Mouse (Mus musculus) forelimb bud, embryonic 11.5 days (tissue): ENCODE data around the gene Tpi1.
"Not testable (repeated sequence)": the region's sequence is repeated elsewhere in the genome, so short reads cannot be mapped to it uniquely, and the experiment has no call there.

ENCODE experiments used
- DNase-seq: peaks from one replicate; pipeline ENCODE4 v3.0.0-alpha.2; 2012; ENCODE audit warnings: low read depth, low spot score

The Tpi1 gene

DNA sequence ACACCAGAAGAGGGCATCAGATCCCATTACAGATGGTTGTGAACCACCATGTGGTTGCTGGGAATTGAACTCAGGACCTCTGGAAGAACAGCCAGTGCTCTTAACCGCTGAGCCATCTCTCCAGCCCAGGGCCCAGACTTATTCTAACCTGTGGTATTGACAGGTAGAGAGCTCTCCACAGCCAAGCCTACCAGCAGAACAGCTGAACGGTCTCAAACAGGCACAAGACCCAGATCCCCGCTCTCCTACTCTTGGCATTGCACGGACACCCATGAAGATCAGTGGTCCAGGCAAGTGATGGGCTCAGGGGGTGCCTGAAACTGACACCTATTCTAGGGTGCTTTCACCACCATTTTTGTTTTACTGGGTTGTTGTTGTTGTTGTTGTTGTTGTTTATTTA is 17.1 kb upstream of the Tpi1 start:
- DNase-seq, result not testable (repeated sequence)

DNA sequence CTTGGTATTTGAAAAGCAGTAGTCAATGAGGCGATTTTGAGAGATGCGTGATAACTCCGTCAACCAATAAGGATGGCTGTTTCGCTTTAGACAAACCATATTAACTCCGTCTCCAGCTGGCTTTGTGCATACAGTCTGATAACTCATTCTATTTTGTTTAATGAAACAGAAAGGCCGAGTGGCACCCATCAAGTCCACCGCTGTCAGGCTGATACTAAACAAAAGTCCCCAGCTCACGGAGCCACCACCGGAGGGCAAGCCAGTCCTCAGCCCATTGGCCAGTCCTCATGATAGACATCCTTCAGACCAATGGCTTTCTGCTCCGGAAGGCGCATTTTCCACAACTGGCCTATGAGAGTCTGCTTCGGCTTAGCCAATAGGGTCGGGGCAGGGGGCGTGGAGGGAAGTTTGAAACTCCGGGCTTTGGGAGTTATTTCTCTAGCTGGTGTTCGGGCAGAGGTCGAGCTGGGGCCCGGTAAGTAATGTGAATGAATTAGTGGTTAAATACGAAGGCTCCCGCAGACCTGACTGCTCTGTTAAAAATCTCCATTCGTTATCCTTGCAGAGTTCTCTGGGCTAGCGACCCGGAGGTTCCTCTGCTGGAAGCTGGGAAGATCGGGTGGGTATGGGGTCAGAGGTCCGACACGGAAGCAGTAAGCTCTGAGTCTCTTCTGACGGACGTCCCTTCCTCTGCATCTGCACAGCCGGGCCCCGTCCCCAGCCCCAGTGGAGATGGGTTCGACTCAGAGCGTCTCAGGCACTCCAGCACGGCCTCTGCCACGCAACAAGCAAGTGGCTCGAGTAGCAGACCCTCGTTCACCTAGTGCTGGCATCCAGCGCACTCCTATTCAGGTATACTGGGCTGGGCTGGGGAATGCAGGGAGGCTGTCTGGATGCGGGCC is 16.0 kb upstream of the Tpi1 start:
- peak; percentile 96 for DNase-seq

DNA sequence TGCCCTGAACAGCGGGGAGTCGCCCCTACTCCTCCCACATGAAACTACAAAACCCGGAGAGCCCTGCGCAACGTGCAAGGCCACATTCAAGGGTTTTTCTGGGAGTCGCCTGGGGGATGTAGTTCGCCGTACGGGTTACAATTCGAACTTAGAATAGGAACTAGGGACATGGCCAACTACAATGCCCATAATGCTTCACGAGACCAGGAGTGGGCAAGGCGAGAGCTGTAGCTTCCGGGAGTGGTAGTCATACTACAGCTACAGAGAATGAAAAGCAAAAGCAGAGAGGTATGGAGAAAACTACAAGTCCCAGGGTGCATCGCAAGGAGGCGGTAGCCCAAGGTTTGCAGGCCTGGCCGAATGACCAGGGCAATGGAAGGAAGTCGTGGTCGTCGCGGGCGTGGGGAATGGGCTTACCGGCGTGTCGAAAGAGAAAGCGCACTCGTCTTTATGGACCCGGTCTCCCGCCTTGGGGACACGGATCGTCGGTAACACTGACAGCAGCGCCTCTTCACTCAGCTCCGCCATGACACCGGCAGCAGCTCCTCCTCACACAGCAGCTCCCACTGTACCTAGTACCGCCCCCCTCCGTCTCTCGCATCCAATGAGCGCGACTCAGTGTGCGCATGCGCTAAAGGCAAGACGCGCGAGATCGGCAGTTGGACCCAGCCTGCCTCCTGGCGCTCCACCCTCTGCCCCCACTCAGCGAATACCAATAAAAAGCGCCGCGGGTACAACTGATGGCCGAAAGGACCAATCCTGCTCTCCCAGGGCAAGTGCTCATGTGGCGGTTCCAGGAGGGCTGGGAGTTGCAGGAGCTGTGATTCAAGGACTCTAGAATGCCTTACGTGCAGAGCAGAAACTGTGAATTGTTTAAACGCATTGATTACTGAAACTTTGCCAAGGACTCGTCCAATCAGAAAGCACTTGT is 15.0 kb upstream of the Tpi1 start, which contains the start of the genes Usp5 and Cdca3:
Usp5 (minus strand) TSS at position 617 of the 931 bp plus-strand sequence.
Cdca3 (plus strand) TSS at position 680 of the 931 bp plus-strand sequence.
- peak; percentile 99 for DNase-seq

DNA sequence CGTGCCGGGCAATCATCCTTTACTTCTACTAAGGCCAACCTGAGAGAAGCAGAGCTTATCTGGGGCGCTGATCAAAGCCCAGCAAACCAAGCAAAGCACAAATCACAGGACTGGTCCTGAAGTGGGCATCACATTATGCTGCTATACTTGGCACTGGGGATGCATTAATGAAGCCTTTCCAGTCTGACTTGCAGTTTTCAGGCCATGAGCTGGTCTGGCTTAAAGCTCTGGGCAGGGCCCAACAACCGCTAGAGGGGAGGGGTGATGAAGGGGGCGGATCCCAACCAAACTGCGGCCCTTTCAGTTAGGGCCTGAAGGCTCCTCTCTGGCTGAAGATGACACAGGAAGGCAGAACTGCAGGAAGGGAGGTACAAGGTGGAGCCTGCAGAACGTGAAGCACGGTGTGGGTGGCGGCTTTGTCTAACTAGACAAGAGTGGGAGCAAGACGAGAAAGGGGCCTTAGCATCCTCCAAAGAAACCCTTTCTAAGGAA is 14.1 kb upstream of the Tpi1 start:
- no peak for DNase-seq

DNA sequence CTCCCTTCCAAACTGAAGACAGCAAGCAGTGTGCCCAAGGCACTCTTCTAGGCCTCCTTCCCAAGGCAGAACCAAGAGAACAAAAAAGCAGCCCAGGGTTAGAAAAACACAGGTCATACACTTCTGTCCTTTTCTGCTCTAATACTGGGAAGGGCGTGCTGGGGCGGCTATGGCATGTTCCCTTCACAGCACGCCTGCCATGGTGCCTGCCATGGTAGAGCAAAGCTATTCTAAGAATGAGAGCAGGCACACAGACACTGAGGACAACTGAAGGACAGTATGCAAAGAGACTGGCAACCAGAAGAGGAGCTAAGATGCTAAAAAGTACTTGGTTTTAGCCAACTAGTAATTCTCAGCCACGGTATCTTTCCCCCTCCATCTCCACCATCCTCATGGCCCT is 8.0 kb upstream of the Tpi1 start:
- DNase-seq, result no peak

DNA sequence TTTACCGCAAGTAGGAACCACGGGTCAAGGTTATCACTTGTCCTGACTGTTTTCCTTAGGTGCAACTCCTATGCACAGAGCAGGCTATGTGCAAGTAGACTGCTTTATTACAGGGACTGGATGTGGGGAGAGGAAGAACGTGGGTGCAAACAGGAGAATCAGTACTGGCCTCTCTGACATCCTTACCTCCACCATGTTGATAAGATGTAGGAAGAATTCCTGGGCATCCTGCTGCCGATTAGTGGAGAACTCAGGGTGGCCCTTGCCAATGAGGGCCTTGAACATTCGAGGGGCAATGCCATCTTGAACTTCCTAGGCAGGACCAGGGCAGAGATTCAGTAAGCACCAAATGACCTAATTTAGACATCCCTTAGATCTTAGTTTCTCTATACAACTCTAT is 6.8 kb upstream of the Tpi1 start:
- no peak for DNase-seq

DNA sequence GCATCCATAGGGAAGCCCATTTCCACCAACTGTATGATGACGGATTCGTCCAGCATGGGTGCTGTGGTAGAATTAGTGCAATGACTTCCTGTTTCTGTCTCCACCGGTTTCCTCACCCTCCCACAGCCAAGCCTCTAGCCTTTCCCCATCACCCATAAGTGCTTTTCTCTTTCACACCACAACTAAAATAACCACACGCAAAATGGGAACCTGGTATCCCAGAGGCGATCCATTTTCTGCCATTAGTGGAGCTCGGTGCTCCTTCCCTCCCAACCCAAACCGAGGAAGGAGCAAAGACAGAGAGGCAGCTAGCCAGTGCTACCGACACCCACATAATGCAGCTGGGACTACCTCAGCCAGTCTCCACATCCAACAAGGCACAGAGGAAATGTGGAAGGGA is 3.9 kb upstream of the Tpi1 start:
- DNase-seq, result no peak

DNA sequence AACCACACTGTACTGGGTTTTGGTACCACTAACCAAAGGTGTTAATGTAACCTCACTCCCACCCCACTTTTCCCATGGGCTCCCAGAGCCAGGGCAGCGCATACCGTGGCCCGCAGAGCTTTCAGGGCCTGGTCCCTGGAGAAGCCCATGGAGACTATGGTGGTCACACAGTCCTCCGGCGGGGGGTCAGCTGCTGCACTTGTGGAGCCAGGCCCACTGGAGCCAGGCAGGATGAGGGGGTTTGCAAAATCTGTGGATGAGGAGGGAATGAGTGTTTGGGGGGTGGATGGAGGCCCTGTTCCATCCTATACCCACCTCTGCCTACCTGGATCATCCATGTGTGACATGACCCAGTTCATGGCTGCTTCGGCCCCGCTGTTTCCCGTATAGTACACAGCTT is 3.5 kb upstream of the Tpi1 start:
- no peak for DNase-seq

DNA sequence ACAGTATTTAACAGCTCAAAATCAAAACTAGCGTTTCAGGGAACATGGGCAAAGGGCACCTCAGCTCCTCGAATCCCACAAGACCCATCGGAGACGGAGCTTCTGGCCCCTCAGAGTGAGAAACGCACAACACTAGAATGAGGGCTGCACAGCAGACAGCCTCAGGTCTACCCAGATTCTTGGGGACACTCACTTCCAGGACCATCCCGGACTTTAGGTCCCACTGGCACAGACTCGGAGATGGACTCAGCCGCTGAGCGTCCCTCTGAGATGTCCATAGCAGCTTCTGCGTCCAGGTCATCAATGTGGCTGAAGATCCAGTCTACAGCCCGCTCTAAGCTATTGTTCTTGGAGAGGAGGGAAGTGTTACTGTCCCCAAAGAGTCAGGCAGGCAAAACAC is 3.0 kb upstream of the Tpi1 start:
- no peak for DNase-seq

DNA sequence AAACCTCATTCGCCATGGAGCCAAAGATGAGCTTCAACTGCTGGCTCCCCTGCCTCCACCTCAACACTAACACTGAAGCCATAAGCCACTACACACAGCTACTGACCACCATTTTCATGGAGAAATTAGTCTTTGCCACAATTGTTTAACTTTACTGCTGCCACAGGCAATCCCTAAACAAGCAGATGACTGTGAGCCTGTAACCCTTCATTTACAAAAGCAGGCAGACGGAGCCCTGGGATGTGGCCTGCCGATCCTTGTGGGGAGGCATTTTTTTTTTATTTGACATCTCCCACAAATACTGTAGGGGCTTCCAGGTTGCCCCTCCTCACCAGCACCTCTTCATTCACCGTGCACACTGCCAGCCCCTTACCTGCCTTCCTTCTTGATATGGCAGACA is 2.5 kb upstream of the Tpi1 start:
- DNase-seq, result no peak

DNA sequence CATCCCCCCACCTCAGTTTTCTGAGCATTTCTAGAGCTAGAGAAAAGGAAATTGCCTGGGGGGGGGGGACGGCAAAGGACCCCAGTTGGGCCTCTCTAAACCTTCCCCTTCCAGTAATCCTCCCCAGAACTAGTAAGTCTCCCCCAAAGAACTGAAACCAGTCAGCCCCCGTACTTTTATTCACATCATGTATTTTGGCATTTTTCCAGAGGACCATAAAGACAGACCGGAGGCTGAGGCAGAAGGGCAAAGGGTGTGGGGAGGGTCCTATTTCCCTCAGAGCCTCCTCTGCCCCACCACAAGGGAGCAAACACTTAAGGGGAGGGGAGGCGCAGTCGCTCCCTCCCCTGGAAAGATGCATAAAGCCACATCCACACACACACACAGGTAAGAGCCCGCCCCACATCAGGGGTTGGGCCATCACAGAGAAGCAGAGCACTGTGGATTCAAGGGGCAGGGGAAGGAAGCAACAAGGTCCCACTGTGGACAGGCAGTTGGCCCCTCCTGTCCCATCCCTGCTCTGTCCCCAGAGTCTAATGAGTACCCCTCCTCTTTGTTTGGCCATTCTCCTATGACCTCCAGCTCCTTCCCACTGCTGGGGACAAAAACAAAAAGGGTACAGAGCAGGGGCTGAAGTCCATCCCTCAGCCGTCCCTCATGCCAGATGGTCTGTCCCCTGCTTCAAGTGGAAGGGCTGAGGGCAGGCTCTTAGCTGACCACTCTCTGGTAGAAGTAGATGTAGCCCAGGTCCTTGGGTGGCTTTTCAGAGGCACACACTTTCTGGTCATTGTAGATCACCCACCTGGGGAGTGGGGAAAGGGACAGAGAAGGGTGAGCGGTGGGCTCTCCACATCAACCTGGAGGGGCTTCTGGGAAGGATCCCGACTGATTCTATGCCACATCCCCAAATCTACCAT is 1.0 kb upstream of the Tpi1 start:
- no peak for DNase-seq

DNA sequence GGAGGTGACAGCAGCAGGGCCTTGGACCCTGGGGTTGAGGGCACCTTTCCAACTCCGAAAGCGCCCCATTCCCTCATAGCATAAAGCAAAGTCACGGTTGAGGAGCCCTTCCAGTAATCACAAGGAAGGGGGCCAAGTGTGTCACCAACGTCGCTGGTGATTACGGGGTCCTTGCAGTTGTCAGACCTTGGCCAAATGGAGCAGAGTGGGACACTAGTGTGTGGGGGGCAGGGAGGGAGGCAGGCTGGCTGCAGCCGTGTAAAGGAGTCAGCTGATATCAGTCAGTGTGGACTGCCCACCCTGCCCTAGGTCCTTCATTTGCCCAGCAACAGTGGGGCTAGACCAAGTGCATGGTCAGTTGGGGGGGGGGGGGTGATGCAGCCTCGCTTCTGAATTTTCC is 352 bp upstream of the Tpi1 start:
- DNase-seq, result no peak

DNA sequence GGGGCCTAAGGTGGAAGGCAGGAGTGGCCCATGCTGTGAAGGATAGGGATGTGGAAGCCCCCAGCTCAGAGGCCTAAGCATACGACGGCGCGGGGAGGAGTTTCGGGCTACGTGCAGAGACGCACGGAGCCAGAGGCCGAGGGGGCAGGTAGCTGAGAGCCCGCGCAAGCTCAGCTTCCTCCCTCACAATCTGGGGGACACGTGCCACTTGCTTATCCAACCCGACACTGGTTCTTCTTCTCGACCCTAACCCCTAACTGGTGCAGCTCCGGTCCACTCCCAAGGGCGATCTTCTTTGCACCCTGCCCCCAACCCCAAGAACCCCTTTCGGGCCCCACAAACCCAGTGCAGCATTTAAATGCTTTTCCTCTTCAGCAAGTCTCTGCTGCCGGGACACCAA is 600 bp downstream of the Tpi1 start:
- DNase-seq, result peak; percentile 71

DNA sequence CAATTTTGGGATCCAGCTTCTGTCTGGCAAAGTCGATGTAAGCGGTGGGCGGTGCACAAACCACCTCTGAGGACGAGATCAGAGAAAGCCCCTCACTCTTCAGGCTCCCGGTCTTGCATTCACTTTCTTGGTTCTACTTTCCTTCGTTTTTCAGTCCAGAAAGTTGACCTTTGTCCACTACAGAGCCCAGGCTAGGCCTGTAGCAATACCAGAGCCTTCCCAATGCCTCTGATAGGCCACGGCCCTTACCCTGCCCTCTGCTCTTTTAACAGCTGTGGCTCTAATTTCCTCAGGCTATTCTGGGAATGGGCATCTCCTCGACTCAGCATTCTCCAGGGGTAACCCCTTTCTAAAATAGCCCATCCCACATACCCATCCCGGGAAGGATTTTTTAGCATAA is 1.2 kb downstream of the Tpi1 start:
- DNase-seq, result no peak

DNA sequence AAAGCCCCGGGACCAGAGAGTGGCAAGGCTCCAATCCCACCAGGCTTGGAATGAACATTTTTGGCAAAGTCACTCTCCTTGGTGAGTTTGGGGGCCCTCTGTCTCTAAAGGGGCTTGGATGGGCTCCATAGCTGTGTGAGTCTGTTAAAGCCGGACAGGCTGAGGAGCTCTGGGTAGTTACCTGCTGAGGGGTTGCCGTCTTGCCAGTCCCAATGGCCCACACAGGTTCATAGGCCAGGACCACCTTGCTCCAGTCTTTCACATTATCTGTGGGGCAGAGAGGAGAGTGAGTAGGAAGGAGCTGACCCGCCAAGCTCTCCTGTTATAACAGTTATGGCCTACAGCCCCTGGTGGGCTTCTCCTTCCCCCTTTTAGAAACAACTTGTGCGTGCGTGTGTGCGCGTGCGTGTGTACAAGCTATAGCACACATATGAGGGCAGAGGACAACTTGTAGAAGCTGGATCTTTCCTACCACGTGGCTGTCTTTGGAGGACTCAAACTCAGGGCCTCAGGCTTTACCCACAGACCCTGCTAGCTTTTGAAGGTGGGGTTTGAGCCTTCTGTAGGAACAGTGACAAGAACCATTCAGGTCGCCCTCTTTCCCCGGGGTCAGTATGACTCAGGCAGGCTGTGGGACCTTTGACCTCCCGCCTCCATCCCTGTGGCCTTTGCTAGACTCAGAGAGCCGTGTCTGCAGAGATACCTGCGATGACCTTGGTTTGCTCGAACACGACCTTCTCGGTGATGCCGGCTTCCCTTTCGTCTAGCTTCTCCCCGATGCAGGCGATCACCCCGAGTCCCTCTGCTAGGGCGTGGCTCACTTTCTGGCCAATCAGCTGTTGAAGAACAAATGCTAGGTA is 2.2 kb downstream of the Tpi1 start:
- DNase-seq, result no peak

DNA sequence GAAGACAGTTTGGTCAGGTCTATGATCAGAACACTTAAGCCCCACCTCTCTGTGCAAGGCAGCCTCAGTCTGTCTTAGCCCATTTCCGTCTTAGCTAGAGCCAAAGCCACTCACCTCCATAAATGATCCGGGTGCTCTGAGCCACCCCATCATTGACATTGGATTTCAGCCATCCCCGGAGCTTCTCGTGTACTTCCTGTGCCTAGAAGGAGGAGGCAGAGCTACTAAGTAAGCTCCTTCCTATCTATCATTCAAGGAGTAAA is 2.8 kb downstream of the Tpi1 start:
- DNase-seq, result no peak

DNA sequence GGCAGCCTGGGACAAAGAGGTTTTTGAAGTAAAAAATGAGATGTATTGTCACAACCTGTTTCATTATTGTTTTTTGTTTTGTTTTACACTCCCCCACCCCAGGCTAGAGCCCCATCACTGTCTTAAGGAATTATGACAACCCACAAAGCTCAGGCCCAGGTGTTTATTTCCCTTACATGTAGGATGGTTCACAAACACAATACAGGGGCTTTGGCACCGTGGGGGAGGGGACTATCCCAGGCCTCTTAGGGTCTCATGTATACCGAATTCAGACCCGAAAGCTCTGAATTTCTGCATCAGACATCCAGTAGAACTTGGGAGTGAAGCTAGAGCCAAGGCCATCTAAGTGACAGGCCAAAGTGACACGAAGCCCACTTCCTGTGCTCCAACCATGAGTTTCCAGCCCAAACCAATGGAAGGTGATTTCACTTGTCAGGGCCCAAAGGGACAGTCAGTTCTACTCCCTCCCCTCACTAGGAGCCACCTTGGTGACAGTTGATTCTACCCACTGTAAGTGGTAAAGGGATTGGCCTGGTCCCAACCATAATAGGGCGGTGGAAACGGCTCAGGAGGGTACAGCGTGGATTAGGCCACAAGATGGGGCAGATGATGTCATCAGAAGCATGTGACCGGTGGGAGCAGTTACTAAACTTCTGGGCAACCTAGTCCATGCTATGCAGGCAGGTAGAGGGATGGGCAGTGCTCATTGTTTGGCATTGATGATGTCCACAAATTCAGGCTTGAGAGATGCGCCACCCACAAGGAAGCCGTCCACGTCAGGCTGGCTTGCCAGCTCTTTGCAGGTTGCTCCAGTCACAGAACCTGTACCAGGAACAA is 3.3 kb downstream of the Tpi1 start:
- DNase-seq, result not testable (repeated sequence)

DNA sequence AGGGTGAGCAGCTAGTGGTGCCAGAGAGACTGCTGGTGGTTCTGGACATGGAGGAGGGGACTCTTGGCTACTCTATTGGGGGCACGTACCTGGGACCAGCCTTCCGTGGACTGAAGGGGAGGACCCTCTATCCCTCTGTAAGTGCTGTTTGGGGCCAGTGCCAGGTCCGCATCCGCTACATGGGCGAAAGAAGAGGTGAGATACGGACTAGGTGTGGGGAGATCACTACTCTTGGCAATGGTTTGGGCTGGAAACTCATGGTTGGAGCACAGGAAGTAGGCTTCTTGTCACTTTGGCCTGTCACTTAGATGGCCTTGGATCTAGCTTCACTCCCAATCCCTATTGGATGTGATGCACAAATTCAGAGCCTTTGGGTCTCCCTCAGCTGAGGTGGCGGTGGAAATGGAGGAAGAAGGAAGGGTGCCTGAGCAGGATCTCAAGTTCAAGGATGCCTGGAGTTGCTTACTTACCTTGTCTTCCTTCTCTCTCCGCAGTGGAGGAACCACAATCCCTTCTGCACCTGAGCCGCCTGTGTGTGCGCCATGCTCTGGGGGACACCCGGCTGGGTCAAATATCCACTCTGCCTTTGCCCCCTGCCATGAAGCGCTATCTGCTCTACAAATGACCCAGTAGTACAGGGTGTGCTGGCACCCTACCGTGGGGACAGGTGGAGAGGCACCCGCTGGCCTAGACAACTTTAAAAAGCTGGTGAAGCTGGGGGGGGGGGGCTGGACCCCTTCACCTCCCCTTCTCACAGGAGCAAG is 4.1 kb downstream of the Tpi1 start:
- no peak for DNase-seq
